Mouse (Mus musculus) spleen, adult 12 weeks (tissue): ENCODE results near the gene Ppp1r37.
"Not testable (repeated sequence)": the region's sequence is repeated elsewhere in the genome, so short reads cannot be mapped to it uniquely, and the experiment has no call there.

Source experiments
- DNase-seq: peaks from one replicate; pipeline ENCODE4 v3.0.0; 2022; ENCODE audit warnings: low spot score

Gene Ppp1r37

GRCm38 (mm10) chr7:19540771-19541566 is 21.9 kb downstream of the Ppp1r37 start:
- DNase-seq = no peak

- DNase-seq = no peak
Observed at GRCm38 (mm10) chr7:19534676-19535075, 28.2 kb downstream of the Ppp1r37 start.

GRCm38 (mm10) chr7:19532240-19532639 is 30.6 kb downstream of the Ppp1r37 start:
- DNase-seq = no peak

GRCm38 (mm10) chr7:19531077-19531476 is 31.8 kb downstream of the Ppp1r37 start:
- DNase-seq = no peak

- no peak for DNase-seq
Observed at GRCm38 (mm10) chr7:19525105-19525481, 37.8 kb downstream of the Ppp1r37 start.

GRCm38 (mm10) chr7:19524420-19525104 is 38.3 kb downstream of the Ppp1r37 start:
- no peak for DNase-seq

- DNase-seq = no peak
Observed at GRCm38 (mm10) chr7:19523757-19524419, 39.0 kb downstream of the Ppp1r37 start.

GRCm38 (mm10) chr7:19523017-19523756 is 39.7 kb downstream of the Ppp1r37 start:
- DNase-seq = no peak

- DNase-seq = no peak
Observed at GRCm38 (mm10) chr7:19520032-19520431, 42.8 kb downstream of the Ppp1r37 start.

GRCm38 (mm10) chr7:19517652-19518365 is 45.1 kb downstream of the Ppp1r37 start, which contains the start of gene Nkpd1:
Gene Nkpd1 (plus strand): TSS chr7:19517838.
- DNase-seq = no peak

- no peak for DNase-seq
Observed at GRCm38 (mm10) chr7:19512353-19512752, 50.5 kb downstream of the Ppp1r37 start.

GRCm38 (mm10) chr7:19511934-19512333 is 50.9 kb downstream of the Ppp1r37 start:
- DNase-seq = not testable (repeated sequence)

GRCm38 (mm10) chr7:19509786-19510185 is 53.1 kb downstream of the Ppp1r37 start:
- DNase-seq = no peak

GRCm38 (mm10) chr7:19508924-19509568 is 53.8 kb downstream of the Ppp1r37 start:
- DNase-seq = no peak

- DNase-seq = peak; percentile 84
Observed at GRCm38 (mm10) chr7:19508150-19508923, 54.5 kb downstream of the Ppp1r37 start, which contains the start of the genes Bloc1s3 and Trappc6a. Gene Bloc1s3 (minus strand): TSS chr7:19508367. Gene Trappc6a (plus strand): TSS chr7:19508395.

- DNase-seq = no peak
Observed at GRCm38 (mm10) chr7:19507612-19507981, 55.3 kb downstream of the Ppp1r37 start.

GRCm38 (mm10) chr7:19506969-19507611 is 55.8 kb downstream of the Ppp1r37 start:
- DNase-seq = peak; percentile 31

- DNase-seq = no peak
Observed at GRCm38 (mm10) chr7:19506326-19506725, 56.5 kb downstream of the Ppp1r37 start.

GRCm38 (mm10) chr7:19503481-19504068 is 59.3 kb downstream of the Ppp1r37 start:
- no peak for DNase-seq
